Mouse (Mus musculus) heart, postnatal 10 days (tissue): ENCODE data around the gene Gm32717. TPM values are rescaled to one million over a fixed set of nuclear protein-coding genes. Genes with fewer than 3 reads are reported as not detected.
"Not testable (repeated sequence)": the region's sequence is repeated elsewhere in the genome, so short reads cannot be mapped to it uniquely, and the experiment has no call there.

Experiments
- DNase-seq, 2 experiments: peaks; one replicate each; pipeline ENCODE4 v3.0.0; 2021
- intact Hi-C: fragments of 180-260 bp; cut with DNase I; formaldehyde crosslinking; loops from one replicate; pipeline ENCODE4 v1.15.1; 2025
- total RNA-seq, 2 experiments: library from RNA; stranded (reverse); gene quantifications; 2 replicates each; pipeline ENCODE4 v1.2.3; 2021

The Gm32717 gene
- under 1 TPM; 0.65 to 0.67 TPM for total RNA-seq

- intact Hi-C loops, DNase-seq: not testable (repeated sequence)
These were observed at the start of gene Gm32717 for GRCm38 (mm10) chr10:118240680-118241079. TSS of gene Gm32717 (minus strand) at chr10:118240780.

DNA sequence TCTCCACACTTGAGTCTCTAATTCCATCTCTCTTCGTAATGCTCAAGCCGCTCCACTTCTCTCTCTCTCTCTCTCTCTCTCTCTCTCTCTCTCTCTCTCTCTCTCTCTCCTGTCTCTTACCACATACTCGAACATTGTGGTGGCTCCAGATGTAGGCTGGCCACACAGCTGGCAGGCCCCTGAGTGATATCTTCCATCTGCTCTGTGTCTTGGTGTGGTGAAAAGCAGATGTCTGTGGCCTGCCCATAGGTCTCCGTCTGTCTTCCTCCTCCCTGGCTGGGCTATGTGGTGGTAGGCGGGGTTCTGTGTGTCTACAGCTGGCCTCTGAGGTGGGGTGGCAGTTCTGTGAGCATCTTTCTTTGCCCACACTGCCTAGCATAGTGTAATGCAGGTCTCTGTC, 42.4 kb upstream of the Gm32717 start:
- intact Hi-C loops, DNase-seq: not testable (repeated sequence)

DNA sequence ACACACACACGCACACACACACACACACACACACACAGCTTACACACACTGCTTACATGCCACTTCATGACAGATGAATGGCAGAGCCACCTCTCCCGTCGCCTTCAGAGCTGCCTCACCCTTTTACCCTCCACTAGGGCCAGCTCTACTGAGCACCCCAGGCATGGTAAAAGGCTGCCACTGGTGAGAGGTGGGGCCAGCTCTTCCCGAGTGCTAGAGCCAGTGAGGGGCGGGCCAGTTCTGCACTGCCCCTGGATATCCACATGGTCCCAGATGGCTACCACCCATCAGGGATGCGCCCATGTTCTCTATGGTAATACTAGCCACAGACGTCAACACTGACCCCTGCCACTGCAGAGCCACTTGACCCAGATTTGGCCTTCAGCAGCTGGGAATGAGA, 42.0 kb upstream of the Gm32717 start:
- DNase-seq, intact Hi-C loops: not testable (repeated sequence)

GRCm38 (mm10) chr10:118278069-118278468, 37.5 kb upstream of the Gm32717 start:
- intact Hi-C loops, DNase-seq: not testable (repeated sequence)

DNA sequence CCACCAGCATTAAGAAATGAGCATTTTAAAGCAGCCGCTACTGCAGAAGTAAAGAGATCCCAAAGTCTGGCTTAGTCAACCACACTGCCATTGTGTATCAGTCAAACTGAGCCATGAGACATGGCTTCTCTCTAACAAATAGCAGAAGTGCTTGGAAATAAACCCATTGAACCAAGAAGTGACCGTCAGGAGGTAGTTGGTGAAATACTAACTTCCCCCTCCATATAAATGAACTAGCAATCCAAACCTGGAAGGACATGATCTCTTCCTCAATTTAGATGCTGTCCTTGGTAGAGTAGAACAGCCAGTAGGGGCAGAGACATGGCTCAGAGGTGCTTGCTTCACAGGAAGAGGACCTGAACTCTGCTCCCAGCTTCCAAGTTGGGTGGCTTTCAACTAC, 30.8 kb upstream of the Gm32717 start:
- intact Hi-C loops, DNase-seq: not testable (repeated sequence)

GRCm38 (mm10) chr10:118268812-118269211, 28.2 kb upstream of the Gm32717 start:
- DNase-seq, intact Hi-C loops: not testable (repeated sequence)

DNA sequence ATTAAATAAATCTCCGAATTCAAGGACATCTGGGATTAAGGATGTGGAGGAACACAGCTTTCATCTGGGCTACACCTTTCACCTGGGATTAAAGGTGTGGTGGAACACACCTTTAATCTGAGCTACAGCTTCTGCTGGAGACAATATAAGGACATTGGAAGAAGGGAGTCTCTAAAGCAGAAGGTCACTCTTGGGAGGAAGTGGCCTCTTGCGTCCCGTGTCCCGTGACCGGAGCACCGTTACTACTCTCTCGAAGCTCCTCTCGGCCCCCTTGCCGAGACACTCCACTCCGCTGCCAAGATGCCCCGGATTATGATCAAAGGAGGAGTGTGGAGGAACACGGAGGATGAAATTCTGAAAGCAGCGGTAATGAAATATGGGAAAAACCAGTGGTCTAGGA, 17.8 kb upstream of the Gm32717 start, which contains the start of gene Gm32802:
Gene Gm32802, plus strand, starts transcription at position 301 of the 400 bp plus-strand sequence.
- DNase-seq, intact Hi-C loops: not testable (repeated sequence)

DNA sequence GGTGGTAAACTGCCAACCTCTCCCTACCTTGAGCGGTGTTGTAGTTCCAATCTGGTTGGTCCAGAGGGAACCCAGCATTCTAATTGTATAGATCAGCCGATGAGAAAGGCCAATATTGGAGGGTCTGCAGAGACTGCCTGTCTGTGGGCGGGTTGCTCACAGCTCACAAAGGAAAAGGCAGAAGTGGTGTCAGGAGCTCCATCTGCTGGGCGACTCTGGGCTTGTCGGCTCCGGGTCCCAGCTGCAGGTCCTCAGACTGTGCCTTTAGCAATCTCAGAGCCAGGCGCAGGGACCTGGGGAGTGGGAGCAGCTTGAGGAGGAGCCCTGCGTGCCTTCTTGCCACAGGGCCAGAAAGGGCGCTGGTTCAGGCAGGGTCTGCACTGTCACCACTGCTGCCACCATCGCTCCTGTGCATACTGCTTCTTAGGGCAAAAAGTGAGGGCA, 10.3 kb upstream of the Gm32717 start:
- DNase-seq, result peak in 1 of 2 experiments; percentile 17
- intact Hi-C loops, result no loop called here

- DNase-seq, intact Hi-C loops: not testable (repeated sequence)
These were observed 8.5 kb upstream of the Gm32717 start for GRCm38 (mm10) chr10:118249006-118249595.

GRCm38 (mm10) chr10:118232607-118233006, 8.0 kb downstream of the Gm32717 start:
- DNase-seq, intact Hi-C loops: not testable (repeated sequence)

GRCm38 (mm10) chr10:118227629-118228028, 13.0 kb downstream of the Gm32717 start:
- DNase-seq, intact Hi-C loops: not testable (repeated sequence)

GRCm38 (mm10) chr10:118215719-118216393, 24.7 kb downstream of the Gm32717 start:
- DNase-seq, intact Hi-C loops: not testable (repeated sequence)

DNA sequence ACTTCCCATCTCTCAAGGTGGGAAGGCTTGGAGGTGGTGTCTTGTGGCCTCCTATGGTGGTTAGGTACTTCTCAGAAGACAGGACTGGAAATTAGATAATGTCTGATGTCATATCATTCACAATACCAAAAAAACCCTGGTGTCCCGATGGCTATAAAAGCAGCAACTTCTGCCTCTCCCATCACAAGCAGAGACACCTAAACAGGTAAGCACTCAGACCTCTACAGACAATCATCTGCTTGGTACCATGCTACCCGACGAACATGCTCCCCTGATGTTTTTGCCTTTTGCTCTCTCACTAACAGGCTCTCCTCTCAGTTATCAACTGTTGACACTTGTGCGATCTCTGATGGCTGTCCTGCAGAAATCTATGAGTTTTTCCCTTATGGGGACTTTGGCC, 35.9 kb downstream of the Gm32717 start, which contains the start of gene Il22:
Gene Il22, plus strand, starts transcription at position 301 of the 400 bp plus-strand sequence.
- intact Hi-C loops, result no loop called here

DNA sequence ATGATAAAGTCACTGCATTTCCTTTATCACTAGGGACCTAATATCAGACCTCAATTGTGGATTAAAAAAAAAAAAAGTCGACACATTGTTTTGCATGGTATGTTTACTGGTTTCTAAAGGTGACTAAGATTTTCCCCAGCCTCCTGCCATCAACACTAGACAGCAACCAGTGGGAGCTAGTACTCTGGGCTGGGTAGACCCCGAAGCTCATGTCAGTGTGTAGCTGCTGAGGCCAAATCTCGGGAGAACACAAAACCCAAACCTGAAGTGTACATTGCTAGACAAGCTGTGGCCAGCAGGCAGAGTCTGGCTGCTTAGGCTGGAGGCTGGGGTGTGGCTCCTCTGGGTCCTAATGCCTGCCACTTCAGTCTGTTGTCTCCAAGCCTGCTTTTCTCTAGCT, 45.4 kb downstream of the Gm32717 start:
- intact Hi-C loops, result not testable (repeated sequence)
- DNase-seq, result peak; percentile 5 to 15

More for the DNA sequence above, 35.9 kb downstream of the Gm32717 start, which contains the start of gene Il22:
- no peak for DNase-seq

Other genes with a start within 250 kb of the Gm32717 start
- 1 to 10 TPM; 5.6 to 6.6 TPM for gene Mdm1, start 99.0 kb downstream of the Gm32717 start, total RNA-seq
- gene Il22, start 35.8 kb downstream of the Gm32717 start, total RNA-seq, result not detected
- under 1 TPM; 0.65 to 0.67 TPM for gene Gm32802, start 17.9 kb upstream of the Gm32717 start, total RNA-seq
- gene Iltifb, start 54.3 kb upstream of the Gm32717 start, total RNA-seq, result not detected
- gene Gm9040, start 86.2 kb upstream of the Gm32717 start, total RNA-seq, result not detected
- gene Gm9044, start 91.6 kb upstream of the Gm32717 start, total RNA-seq, result not detected
- not detected for gene Gm9045, start 97.1 kb upstream of the Gm32717 start, total RNA-seq
- gene Gm9046, start 102.5 kb upstream of the Gm32717 start, total RNA-seq, result not detected
- not detected for gene Gm9048, start 107.9 kb upstream of the Gm32717 start, total RNA-seq
- not detected for gene Gm9049, start 113.3 kb upstream of the Gm32717 start, total RNA-seq
- gene Ifng, start 200.3 kb upstream of the Gm32717 start, total RNA-seq, result not detected